Mouse (Mus musculus) R1 (cell line): Measurements from ENCODE around the gene Cox19.
A peak's percentile ranks its signal among the peaks of the same experiment; 100 is the strongest.
"Not testable (repeated sequence)": the region's sequence is repeated elsewhere in the genome, so short reads cannot be mapped to it uniquely, and the experiment has no call there.

Source experiments
- DNase-seq: peaks from one replicate; pipeline ENCODE4 v3.0.0-alpha.2; 2018; ENCODE audit warnings: low read depth, low spot score

Cox19 gene

DNA sequence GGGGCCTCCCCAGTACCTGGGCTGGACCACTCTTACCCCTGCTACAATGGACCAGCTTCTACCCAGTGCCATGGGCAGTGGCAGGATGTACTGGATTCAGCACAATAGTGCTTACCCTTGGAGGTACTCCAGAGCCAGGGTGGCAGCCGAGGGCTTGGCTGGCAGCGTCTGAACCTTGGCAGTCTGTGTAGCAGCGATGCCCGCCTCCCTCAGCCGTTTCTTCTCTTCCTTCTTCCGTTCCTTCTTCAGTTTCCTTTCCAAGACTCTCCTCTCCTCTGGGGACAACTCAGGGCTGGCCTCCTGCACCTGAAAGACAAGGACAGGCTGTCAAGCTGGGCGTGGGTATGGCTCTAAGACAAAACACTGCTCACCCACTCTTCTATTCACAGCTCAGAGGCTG is 12.6 kb upstream of the Cox19 start:
- no peak for DNase-seq

DNA sequence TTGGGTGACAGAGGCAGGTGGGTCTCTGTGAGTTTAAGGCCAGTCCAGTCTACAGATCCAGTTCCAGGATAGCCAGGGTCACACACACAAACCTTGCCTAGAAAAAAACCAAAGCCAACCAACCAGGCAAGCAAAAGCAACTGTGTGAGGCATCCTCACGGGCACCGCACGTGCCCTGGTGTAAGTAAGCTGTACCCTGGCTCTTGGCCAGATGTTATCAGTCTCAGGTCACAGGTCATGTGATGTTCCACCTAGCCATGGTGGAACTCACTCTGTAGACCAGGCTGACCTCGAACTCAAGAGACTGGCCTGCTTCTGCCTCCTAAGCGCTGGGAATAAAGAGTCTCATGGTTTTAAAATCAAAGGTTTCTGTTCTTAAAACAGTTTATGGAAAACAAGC is 8.0 kb upstream of the Cox19 start:
- no peak for DNase-seq

DNA sequence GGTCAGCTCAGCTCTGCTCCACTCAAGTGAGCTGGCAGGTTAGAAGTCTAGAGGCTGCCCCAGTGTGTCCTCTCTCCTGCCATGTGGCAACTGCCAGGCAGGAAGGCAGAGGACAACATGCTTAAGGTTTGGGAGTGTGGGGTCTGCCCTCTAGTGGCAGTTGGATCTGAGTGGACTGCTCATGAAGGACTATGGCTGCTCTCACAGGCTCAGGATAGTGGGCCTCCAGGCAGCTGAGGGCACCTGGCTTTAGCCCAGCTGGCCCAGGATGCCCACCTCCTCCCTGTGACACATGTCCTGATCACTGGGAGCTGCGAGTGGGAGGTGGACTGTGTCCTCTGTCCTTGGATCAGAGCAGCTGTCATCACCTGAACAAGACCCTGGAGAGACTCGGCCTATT is 7.4 kb upstream of the Cox19 start:
- DNase-seq: peak; percentile 51

DNA sequence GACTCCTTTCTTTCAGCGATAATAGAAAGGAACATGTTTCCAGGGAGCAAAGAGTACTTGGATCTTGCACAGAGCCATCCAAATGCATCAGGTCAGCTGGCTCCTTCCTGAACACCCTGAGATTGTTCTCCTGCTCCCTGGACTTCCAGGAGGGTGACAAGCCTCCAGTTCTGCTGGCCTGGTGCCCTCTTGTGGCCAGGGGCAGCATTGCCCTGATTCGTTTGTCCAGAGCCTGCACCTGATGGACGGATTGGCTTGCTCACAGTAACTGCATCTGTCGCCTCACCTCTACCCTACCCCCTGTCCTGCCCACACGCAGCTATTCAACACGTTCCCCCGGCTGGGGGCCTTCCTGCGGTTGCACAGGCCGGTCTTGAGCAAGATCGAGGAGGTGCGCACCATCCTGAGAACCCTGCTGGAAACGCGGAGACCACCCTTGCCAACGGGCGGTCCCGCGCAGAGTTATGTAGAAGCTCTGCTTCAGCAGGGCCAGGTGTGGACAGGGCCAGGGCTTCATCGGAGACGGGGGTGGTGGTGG is 4.1 kb upstream of the Cox19 start:
- DNase-seq: peak; percentile 77

DNA sequence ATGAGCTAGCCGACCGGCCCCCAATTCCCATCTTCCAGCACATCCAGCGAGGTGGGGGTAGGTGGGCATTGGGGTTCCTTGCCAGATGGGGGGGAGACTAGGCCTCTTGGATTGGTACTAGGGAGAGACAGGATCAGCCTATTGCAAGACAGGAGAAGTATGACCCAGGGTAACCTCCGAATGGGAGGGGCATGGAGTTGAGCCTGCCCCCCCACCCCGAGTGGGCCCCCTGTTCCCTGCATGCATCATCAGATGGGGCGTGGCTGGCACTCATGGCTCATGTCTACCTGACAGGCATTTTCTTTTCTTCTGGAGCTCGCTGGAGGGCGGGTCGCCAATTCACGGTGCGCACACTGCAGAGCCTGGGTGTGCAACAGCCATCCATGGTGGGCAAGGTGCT is 2.7 kb upstream of the Cox19 start:
- no peak for DNase-seq

DNA sequence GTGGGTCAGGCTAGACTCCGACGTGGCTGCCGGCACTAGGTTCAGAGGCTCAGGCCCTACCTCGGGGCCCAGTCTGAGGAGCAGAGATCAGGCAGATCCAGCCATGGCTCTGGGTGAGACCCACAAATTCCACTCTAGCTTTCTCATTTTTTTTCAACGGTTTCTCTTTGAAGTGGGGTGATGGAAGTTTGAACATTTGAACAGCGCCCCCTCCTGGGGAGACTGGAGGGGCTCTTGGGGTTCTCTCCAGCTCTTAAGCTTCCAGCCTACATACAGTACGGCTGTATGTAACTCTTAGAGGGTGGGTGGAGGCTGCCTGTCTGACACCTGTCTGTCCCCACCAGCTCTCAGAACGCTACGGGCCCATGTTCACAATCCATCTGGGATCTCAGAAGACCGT is 2.3 kb upstream of the Cox19 start:
- peak; percentile 84 for DNase-seq

DNA sequence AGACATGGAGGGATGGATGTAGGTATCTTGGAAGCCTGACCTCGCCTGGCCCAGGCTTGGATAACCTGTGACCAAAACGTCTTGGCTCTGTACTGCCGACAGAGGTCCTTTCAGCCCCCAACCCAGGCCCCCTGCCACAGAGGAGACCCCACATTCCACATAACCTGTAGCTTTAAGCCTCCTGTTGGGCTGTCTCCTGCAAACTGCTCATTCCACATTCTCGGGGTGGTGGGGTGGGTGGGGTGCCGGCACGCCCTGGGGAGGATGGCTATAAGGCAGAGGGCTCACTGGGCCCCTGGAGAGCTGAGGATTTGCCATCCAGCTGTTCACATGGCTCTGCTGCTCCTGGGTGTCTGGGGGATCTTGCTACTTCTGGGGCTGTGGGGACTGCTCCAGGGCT is 1.1 kb upstream of the Cox19 start, which contains the start of gene Cyp2w1:
Cyp2w1 (plus strand) TSS at position 301 of the 400 bp plus-strand sequence.
- DNase-seq: no peak

DNA sequence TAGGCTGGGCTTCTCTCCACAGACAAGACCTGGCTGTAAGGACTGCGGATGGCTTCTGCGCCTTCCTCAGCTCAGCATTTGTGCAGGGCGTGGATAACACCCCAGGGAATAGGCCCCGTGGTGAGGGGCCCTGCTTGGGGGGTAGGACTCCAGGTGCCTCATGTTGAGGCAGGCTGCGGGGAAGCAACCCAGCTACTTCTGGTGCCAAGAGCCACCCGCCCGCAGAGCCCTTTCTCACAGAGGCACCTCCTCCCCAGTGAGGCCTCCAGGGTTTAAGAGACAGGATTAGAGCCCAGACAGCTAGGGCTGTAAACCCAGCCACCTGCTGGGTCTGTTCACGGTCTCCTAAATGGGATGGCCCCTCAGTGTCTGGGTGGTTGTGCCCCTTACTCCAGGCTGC is 410 bp upstream of the Cox19 start:
- DNase-seq: no peak

DNA sequence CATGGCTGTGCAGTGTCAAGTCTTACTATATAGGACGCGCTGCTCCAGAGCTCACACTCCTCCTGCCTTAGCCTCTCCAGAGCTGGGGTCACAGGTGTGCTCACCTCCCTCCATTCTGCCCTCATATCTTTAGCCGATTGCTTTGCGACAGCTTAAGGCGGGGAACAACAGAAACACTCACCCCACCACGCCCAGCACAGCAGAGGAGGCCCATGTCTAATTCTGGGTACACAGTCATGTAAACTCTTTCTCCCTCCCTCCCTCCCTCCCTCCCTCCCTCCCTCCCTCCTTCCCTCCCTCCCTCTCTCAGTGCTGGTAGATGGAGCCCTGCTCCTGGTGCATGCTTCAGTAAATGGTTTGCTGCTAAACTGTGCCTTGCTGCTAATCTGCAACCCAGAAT is 1.5 kb downstream of the Cox19 start:
- DNase-seq: no peak

DNA sequence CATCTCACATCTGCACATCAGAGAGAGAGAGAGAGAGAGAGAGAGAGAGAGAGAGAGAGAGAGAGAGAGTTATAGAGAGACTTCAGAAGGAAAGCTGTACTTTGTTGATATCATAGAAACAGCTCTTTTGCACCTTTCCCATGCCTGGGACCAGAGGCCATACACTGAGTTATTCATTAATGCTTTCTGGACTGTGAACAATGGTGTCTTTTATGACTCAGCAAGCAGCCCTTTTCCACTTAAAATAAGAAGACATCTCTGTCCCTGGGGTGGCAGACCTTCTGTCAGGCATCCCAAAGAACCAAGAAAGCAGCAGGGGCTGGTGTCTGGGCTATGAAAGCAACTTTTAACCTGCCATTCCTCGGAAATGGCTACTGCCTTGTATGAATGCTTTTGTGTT is 4.0 kb downstream of the Cox19 start:
- no peak for DNase-seq

DNA sequence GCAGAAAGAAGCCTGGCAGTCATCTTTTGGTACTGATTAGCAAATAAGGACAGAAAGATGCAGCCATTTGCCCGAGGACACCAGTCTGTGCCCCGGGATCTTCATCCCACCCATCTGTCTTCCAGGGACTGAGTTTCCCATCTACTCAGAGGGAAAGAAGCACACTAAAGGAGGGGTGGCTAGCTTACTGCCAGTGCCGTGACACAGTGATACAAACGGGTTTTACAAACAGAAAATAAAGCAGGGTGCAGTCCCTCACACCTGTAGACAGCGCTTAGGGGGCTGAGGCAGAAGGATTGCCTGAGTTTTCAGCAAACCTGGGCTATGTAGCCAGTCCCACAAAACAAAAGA is 5.9 kb downstream of the Cox19 start:
- no peak for DNase-seq

DNA sequence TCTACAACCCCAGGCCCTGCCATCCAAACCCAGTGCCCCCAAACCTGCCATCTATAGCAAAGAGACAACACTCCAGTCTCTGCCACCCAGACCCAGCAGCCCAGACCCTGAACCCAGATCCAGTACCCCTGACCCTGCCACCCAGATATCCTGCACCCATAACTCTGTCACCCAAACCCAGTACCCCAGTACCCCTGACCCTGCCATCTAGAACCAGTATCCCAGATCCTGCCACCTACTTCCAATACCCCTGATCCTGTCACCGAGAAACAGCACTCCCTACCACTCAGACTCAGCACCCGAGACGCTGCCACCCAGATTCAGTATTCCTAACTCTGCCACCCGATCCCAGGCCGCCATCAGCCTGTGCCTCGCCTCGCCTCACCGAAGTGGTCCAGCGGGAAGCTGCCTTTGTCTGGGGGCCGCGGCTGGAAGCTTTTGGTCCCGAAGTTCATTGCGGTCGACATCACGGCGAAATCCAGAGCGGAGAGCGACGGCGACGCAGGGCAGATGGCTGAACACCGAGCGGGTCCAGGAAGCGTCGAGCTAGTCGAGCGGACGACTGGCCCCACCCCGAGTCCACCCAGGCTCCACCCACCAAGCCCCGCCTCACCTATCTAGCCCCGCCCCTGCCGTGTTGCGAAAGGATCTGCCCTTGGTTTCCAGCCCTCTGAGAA is 6.4 kb downstream of the Cox19 start:
- DNase-seq: peak; percentile 93

DNA sequence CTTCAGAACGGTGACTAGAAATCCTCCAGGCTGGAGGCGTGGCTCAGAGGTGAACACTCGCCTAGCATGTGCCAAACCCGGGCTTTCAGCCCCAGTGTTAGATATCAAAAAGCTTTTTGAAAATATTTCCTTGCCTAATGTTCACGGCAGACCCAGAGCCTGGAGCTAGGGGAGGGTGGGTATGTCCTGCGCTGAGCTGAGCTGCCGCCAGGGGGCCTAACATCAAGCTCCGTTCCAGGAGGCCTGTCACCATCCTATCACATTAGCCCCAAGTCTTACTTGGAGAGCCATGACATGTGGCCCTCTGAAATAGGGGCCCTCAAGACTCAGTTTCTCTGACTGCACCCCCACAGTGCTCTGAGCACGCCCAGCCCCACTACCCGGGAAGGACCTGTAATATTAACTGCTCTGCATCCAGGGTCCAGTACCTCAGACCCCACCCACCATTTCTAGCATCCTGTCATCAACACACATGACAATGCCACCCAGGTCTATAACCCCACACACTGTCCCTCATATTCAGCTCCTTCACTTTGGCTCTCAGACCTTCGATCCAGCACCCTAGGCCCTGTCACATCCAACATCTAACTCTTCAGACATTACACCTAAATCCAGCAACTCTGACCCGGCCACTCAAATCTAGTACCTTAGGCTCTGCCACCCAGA is 7.1 kb downstream of the Cox19 start:
- DNase-seq: peak; percentile 84

DNA sequence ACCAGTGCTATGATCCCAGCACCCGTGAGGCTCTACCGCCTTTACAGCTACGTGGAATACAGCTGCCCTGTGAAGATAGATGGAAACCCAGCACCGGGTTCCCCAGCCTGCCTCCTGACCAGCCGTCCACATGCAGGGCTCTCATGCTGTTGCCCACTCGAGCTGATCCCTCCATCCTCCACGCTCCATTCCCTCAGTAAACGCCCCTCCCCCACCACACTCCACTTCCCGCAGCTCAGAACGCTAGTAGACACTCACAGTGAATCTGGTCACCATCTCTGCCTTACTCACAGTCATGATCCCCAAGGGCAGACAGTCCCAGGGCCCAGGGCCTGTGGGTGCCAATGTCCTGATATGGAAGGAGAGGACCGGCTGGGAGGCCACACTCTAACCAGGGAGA is 12.3 kb downstream of the Cox19 start:
- no peak for DNase-seq

DNA sequence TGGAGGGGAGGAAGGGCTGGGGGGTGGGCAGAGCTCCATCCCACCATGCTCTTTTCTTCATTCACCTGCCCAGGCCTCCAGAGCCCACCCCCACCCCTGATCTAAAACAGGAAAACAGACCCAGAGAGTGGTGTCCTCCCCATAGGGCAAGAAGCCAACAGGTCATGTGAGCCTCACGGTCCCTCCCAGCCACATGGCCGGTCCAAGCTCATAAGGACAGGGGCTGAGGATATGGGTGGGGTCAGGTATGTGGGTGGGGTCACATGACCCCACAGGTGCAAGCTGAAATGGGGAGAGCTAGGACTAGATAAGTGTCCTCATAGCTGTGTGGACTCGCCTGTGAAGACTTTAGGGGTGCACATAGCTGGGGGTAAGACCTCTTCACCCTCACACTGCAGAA is 12.8 kb downstream of the Cox19 start:
- no peak for DNase-seq

DNA sequence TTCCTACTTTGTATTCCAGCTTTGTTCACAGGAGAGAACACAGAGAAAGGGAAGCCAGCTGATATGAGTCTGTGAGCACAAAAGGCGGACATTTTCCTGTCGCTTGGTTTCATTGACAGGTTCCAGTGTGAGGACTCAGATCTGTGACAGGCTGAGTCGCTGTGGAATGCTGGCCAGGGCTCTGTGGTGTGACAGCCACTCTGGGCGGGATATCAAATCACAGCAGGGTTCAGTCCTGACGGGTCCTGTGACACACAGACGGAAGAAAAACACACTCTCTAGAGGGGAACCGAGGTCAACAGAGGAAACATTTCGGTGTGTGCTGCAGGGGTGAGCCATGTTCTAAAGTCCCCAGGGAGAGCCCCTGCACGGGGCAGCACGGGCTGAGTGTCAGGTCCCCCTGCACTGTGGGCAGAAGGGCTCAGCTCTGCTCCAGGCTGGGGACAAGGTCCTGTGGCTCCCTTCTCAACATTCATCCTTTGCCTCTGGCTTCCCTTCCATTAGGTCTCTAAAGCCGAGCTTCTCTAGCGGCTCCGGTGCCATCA is 13.3 kb downstream of the Cox19 start:
- no peak for DNase-seq

DNA sequence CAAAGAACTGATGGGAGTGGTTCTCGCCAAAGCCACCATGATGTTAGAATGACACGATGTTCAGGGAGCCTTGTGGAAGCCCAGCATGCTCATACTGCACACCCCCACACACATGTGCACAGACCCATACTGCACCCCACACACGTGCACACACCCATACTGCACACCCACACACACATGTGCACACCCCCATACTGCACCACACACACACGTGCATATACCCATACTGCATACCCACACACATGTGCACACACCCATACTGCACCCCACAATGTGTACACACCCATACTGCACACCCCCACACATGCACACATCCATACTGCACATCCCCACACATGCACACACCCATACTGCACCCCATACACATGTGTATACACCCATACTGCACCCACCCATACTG is 15.6 kb downstream of the Cox19 start:
- no peak for DNase-seq

DNA sequence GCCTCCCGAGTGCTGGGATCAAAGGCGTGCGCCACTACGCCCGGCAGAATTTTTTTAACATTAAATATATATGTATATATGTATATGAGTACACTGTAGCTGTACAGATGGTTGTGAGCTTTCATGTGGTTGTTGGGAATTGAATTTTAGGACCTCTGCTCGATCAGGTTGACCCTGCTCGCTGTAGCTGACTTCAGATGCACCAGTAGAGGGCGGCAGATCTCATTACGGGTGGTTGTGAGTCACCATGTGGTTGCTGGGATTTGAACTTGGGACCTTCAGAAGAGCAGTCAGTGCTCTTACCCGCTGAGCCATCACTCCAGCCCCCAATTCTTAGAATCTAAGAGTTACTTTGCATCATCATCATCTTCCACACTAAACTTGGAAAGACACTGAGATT is 16.8 kb downstream of the Cox19 start:
- not testable (repeated sequence) for DNase-seq

DNA sequence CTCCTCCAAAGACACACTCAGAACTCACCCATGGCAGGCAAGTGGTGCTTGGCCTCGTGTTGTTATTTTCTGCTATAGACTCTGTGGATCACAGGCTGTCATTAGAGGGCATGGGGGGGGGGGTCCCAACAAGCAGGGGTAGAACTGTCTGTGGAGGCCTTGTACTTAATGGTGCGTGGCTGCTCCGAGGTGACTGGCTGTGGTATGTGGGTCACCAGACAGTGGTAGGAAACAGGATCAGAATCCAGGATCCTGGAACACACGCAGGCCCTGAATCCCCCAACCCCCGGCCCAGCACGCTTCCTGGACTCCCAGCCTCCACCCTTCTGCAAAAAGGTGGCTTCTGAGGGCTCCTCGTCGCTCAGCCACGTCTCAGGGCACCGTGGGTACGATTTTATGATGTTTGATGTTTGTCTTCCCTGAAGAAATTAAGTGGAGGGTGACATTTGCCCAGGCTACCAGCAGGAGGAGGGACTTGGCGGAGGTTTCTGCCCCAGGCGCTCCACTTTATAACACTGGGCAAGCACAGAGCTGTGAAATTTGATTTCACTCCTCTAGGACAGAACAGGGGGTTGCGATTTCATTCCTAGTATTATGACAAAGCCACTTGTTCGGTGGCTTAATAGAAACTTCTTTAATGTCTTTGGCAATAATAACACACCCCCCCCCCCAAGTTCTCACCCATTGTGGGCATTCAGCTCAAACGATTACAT is 17.8 kb downstream of the Cox19 start:
- DNase-seq: no peak

DNA sequence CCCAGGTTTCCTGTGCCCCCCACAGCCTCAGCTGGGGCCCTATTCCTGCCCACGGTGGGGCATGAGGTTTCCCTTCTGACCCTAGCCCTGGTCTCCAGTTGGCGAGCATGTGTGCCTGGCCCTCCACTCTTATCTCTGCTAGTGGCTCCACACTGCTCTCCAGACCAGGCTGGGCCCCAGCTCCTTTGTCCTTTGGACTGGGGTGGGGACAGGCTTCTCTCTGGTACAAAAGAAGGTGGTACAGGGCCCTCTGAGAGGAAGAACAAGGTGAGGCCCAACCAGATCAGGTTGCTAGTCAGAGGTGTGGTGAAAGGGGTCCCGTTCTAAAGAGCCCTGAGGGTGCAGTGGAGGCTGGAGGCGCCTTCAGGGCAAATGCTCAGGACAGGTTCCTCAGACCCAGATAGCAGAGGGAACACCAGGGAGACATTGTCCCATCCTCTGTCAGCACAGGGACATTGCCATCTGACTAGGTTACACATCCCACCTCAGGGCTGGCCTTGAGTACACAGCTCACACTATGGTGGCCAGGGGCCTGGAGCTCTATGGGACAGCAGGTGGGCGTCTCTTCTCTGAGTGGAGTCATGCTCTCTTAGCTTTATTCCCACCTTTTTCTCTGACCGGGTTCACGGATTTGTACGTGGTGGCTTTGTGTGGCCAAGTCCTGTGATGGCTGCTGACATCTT is 18.5 kb downstream of the Cox19 start:
- no peak for DNase-seq

DNA sequence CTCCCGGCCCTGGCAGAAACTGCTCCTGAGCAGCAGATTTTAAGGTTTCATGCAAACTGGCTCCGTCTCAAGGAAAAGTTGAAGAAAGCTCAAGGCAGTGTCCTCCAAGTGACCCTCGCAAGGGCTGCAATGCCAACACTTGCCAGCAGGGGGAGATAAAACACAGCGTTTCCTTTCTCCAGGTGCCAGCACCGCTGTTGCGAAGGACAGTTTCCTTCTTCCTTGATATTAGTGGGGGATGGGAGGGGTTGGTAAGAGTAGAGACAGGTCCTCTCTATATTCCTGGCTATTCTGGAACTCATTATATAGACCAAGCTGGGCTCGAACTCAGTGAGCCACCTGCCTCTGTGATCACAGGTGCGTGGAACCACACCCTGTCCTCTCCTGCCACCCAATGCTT is 19.5 kb downstream of the Cox19 start:
- peak; percentile 83 for DNase-seq

DNA sequence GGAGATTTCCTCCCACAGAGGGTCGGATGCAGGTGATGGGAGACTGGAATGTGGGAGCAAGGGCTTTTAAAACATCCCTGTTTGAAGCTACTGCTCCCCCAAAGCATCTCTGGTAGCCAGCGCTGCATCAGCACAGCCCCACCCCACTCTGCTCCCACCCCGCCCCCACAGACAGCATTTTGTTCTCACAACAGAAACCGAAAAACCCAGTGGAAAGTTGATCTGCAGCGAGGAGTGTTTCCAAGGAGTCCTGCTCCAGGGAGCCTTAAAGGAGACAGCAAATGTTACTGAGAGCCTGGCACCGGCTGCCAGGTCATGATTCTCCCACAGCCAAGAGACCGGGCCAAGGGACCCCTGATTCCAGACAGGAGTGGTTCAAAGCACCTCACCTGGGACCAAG is 20.5 kb downstream of the Cox19 start:
- DNase-seq: no peak
